9 mouse cellular contexts compared by ENCODE assay signal in the genomic region with DNA sequence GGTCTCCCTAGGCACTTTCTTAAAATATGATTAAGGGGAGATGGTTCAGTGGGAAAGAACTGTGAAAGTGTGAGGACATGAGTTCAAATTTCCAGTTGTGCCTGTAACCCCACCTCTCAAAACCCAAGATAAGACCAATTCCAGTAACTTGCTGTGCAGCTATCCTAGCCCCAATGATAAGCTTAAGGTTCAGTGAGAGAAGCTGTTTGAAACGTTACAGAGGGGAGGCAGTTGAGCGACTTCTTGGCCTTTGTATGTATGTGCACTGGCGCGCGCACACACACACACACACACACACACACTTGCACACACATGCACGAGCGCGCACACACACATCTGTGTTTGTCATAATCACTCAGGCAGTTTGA. TPM values are rescaled to one million over a fixed set of nuclear protein-coding genes. Genes with fewer than 3 reads are reported as not detected.
DNase-seq lines count a peak whose midpoint lies in the region; ATAC-seq and TF ChIP-seq lines count a peak whose summit lies in the region.
"Had no signal": no experiment of that assay in that cellular context is flagged by ENCODE, and none has a peak within 500 bp of the region (broad histone marks: within the 10 kb centered on the region; RNA-seq: fewer than 3 reads in every experiment).

No protein-coding gene starts in this region.

- DNase-seq in kidney, adult 2 months: no peak
- DNase-seq in forebrain, embryonic 11.5 days (ENCODE audit: low spot score): no peak
- DNase-seq in adrenal gland, postnatal 4 days (ENCODE audit: low spot score in 2 of 2): no peak
- DNase-seq in spleen, postnatal 14 days (ENCODE audit: low spot score in 2 of 2): no peak
- DNase-seq in cerebellum, adult 18-20 months: no peak

- peak overlapping the region; percentile 39 for H3K4me3 ChIP-seq in kidney, embryonic 16.5 days (ENCODE audit: low read length)
- no peak overlapping the region for H3K4me3 ChIP-seq in kidney, adult 2 months (ENCODE audit: insufficient read depth, low read depth, low read length)
- H3K4me3 ChIP-seq in forebrain, embryonic 11.5 days (ENCODE audit: low read depth, low read length): peak overlapping the region; percentile 17; the same call in 1 of the 2 replicates
- H3K4me3 ChIP-seq in limb, embryonic 13.5 days: peak overlapping the region; percentile 19
- peak overlapping the region; percentile 20; the same call in 1 of the 2 replicates for H3K4me3 ChIP-seq in neural tube, embryonic 14.5 days (ENCODE audit: low read depth, low read length)

- H3K9me3 ChIP-seq in kidney, embryonic 16.5 days (ENCODE audit: low read length): no peaks in the 10 kb centered on the region
- no peaks in the 10 kb centered on the region for H3K9me3 ChIP-seq in forebrain, embryonic 11.5 days (ENCODE audit: control insufficient read depth, low read length)
- H3K9me3 ChIP-seq in limb, embryonic 13.5 days: no peaks in the 10 kb centered on the region
- H3K9me3 ChIP-seq in neural tube, embryonic 14.5 days (ENCODE audit: control insufficient read depth, low read length): no peaks in the 10 kb centered on the region

- peak overlapping the region; percentile 59 for H3K4me2 ChIP-seq in kidney, embryonic 16.5 days (replicated peaks; ENCODE audit: low read depth, low read length)
- H3K4me2 ChIP-seq in forebrain, embryonic 11.5 days (ENCODE audit: low read depth, low read length, severe bottlenecking): peak overlapping the region; percentile 51; the same call in 1 of the 2 replicates
- H3K4me2 ChIP-seq in limb, embryonic 13.5 days (replicated peaks): peak overlapping the region; percentile 52
- H3K4me2 ChIP-seq in neural tube, embryonic 14.5 days (ENCODE audit: low read depth, low read length): peak overlapping the region; percentile 42

- H3K27me3 ChIP-seq in kidney, embryonic 16.5 days (ENCODE audit: insufficient read depth, low read length): no peaks in the 10 kb centered on the region
- H3K27me3 ChIP-seq in kidney, adult 2 months (replicated peaks; ENCODE audit: control insufficient read depth, insufficient read depth, low read length): no peaks in the 10 kb centered on the region
- H3K27me3 ChIP-seq in forebrain, embryonic 11.5 days (ENCODE audit: control insufficient read depth, insufficient read depth, low read length): no peaks in the 10 kb centered on the region
- no peaks in the 10 kb centered on the region; the same call in 1 of the 2 replicates for H3K27me3 ChIP-seq in limb, embryonic 13.5 days
- H3K27me3 ChIP-seq in neural tube, embryonic 14.5 days (ENCODE audit: control insufficient read depth, insufficient read depth, low read length): no peaks in the 10 kb centered on the region
- H3K27me3 ChIP-seq: Patski had no signal

- 0 out of 2 replicates have a peak overlapping the region, but pooled peaks have one; percentile 56 for H3K9ac ChIP-seq in kidney, embryonic 16.5 days (replicated peaks; ENCODE audit: low read length)
- H3K9ac ChIP-seq in forebrain, embryonic 11.5 days (ENCODE audit: low read length): no peak overlapping the region
- no peak overlapping the region for H3K9ac ChIP-seq in limb, embryonic 13.5 days
- no peak overlapping the region for H3K9ac ChIP-seq in neural tube, embryonic 14.5 days (replicated peaks; ENCODE audit: low read depth, low read length)

- TF ChIP-seq POLR2A in kidney, adult 2 months (IDR thresholded peaks at IDR 0.05; ENCODE audit: low read depth, low read length): no peak

- H3K4me1 ChIP-seq in kidney, embryonic 16.5 days (ENCODE audit: insufficient read depth, low read length): peaks cover 35% of the 10 kb centered on the region
- peaks cover 19% of the 10 kb centered on the region for H3K4me1 ChIP-seq in kidney, adult 2 months (ENCODE audit: control insufficient read depth, insufficient read depth, low read length)
- H3K4me1 ChIP-seq in forebrain, embryonic 11.5 days (replicated peaks; ENCODE audit: control insufficient read depth, insufficient read depth, low read length): peaks cover 12% of the 10 kb centered on the region; the same call in 1 of the 2 replicates
- H3K4me1 ChIP-seq in limb, embryonic 13.5 days: peaks cover 35% of the 10 kb centered on the region
- peaks cover 29% of the 10 kb centered on the region for H3K4me1 ChIP-seq in neural tube, embryonic 14.5 days (ENCODE audit: control insufficient read depth, insufficient read depth, low read length)

- TF ChIP-seq CTCF in kidney, adult 2 months (conservative IDR thresholded peaks at IDR 0.05; ENCODE audit: insufficient read depth, insufficient read length, low read depth, low read length): no peak

- 82% methylated on average over 8 of the region's 8 CpGs for WGBS in kidney, embryonic 16.5 days
- WGBS in kidney, adult 2 months: 82% methylated on average over 8 of the region's 8 CpGs
- 79% methylated on average over 8 of the region's 8 CpGs for WGBS in forebrain, embryonic 11.5 days
- WGBS in limb, embryonic 13.5 days: 76% methylated on average over 8 of the region's 8 CpGs
- 82% methylated on average over 8 of the region's 8 CpGs for WGBS in neural tube, embryonic 14.5 days

- H3K36me3 ChIP-seq in kidney, embryonic 16.5 days (ENCODE audit: insufficient read depth, low read length): no peaks in the 10 kb centered on the region
- H3K36me3 ChIP-seq in kidney, adult 2 months (ENCODE audit: control insufficient read depth, insufficient read depth, low read length): no peaks in the 10 kb centered on the region
- no peaks in the 10 kb centered on the region for H3K36me3 ChIP-seq in forebrain, embryonic 11.5 days (ENCODE audit: control insufficient read depth, insufficient read depth, low read length)
- H3K36me3 ChIP-seq in limb, embryonic 13.5 days: no peaks in the 10 kb centered on the region
- no peaks in the 10 kb centered on the region for H3K36me3 ChIP-seq in neural tube, embryonic 14.5 days (ENCODE audit: control insufficient read depth, insufficient read depth, low read length)

- no peak for ATAC-seq in kidney, embryonic 16.5 days (ENCODE audit: low FRiP score, low TSS enrichment)
- no peak for ATAC-seq in forebrain, embryonic 11.5 days (replicated peaks; ENCODE audit: low FRiP score)
- no peak for ATAC-seq in limb, embryonic 13.5 days (ENCODE audit: low FRiP score, low read depth)
- no peak for ATAC-seq in neural tube, embryonic 14.5 days (ENCODE audit: low read depth)

- no peak overlapping the region for H3K27ac ChIP-seq in kidney, embryonic 16.5 days (ENCODE audit: low read length)
- H3K27ac ChIP-seq in kidney, adult 2 months (ENCODE audit: insufficient read depth, low read depth, low read length): no peak overlapping the region
- no peak overlapping the region for H3K27ac ChIP-seq in forebrain, embryonic 11.5 days (ENCODE audit: low read depth, low read length)
- no peak overlapping the region for H3K27ac ChIP-seq in limb, embryonic 13.5 days
- H3K27ac ChIP-seq in neural tube, embryonic 14.5 days (ENCODE audit: low read depth, low read length): no peak overlapping the region

RNA-seq across cellular contexts. Expression of a gene that starts 0.8 kb away (rescaled TPM):
- 9.6 and 10.0 TPM in 2 replicates for polyA plus RNA-seq in kidney, embryonic 16.5 days (2015; fragmentation: Nextera tagmentation; extraction: Ambion mirVana)
- polyA plus RNA-seq in kidney, adult 2 months (2012; rRNA removed): 122 and 136 TPM in 2 replicates
- polyA plus RNA-seq in forebrain, embryonic 11.5 days (2014; fragmentation: Nextera tagmentation; extraction: Ambion mirVana): 49.7 and 58.9 TPM in 2 replicates
- 12.0 and 13.8 TPM in 2 replicates for polyA plus RNA-seq in limb, embryonic 13.5 days (2015; fragmentation: Nextera tagmentation; extraction: Ambion mirVana)
- polyA plus RNA-seq in neural tube, embryonic 14.5 days (2014; fragmentation: Nextera tagmentation; extraction: Ambion mirVana): 17.0 and 19.5 TPM in 2 replicates
- total RNA-seq in adrenal gland, postnatal 4 days (2021): 100 to 1,000 TPM; 134 TPM
